Mouse (Mus musculus): Measurements from ENCODE around the gene Sf3a1.

Sf3a1 gene

DNA sequence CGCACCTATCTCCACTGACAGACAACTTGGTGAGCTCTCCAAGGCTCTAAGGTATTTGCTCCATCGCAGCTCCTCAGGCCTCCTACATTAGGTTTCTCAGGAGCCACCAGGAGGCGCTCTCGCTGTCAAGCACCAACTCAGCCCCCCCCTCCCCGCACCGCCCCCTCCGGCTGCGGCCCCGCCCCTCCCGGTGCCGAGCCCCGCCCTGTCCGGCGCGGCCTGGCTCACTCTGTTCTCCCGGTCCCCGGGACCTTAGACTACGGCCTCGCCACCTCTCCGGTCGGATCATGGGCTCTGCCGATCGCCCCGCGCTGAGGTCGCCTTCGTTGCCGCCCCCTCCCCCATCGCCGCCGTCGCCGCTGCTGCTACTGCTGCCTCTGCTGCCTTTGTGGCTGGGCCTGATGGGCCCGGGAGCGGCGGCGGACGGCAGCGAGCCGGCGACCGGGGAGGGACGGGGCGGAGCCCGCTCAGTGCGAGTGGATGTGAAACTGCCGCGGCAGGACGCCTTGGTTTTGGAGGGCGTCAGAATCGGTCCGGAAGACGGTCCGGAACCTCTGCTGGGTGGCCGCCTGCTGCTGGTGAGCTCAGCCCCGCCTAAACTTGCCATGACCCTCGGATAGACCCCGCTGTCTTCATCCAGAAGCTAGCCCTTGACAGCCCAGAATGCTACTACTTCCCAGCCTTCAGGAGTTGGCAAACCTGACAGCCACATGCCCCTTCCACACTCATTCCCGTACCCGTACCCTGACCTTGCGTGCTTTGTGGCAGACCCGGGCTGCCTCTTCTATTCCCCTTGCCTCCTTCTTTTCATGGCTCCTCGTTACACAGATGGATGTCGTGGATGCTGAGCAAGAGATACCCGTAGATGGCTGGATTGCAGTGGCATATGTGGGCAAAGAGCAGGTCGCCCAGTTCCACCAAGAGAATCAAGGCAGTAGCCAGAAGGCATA, 24.9 kb upstream of the Sf3a1 start, which contains the start of gene Rnf215:
TSS of gene Rnf215 (plus strand) at position 217 of the 950 bp plus-strand sequence.
- peak; percentile 93 for DNase-seq (ENCODE audit: low spot score)

- DNase-seq (ENCODE audit: low spot score): no peak
These were observed 21.2 kb upstream of the Sf3a1 start for GRCm38 (mm10) chr11:4138964-4139363.

- no peak for DNase-seq (ENCODE audit: low spot score)
These were observed 18.6 kb upstream of the Sf3a1 start for GRCm38 (mm10) chr11:4141505-4141904.

DNA sequence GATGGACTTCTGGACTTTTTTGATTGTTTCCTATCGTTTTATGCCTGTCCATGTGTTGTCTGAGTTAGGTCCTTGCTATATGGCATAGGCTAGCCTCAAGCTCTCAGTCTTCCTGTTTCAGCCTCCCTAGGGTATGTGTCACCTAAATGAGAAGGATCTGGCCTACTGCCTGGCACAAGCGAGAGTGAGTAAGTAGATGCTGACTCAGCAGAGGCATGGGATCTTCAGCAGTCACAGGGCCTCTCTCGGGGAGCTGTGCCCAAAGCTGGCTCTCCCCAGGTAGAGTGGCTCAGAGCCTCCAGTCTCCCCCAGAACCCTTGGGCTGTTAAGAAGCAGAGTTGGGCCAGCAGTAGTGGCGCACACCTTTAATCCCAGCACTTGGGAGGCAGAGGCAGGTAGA, 17.8 kb upstream of the Sf3a1 start:
- DNase-seq (ENCODE audit: low spot score): no peak

- DNase-seq (ENCODE audit: low spot score): no peak
These were observed 16.7 kb upstream of the Sf3a1 start for GRCm38 (mm10) chr11:4143281-4144062.

- DNase-seq (ENCODE audit: low spot score): no peak
These were observed 13.8 kb upstream of the Sf3a1 start for GRCm38 (mm10) chr11:4146381-4146780.

DNA sequence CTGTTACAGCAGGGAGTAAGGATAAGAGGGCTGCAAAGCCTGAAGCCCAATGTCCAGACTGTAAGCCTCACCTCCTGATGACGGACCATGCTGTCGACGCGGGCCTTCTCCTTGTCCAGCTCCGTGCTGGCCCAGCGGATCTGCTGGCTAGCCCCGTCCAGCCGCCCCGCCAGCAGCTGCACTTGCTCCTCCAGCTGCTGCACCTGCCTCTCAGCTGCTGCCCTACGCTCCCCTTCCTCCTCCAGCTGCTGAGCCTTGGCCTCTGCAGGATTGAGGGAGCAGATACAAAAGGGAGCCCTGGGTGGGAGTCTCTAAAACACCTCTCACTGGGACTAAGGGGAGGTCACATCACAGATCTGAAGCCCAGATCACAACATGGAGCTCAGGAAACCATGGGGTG, 13.1 kb upstream of the Sf3a1 start:
- DNase-seq (ENCODE audit: low spot score): no peak

- DNase-seq (ENCODE audit: low spot score): no peak
These were observed 12.0 kb upstream of the Sf3a1 start for GRCm38 (mm10) chr11:4148120-4148519.

- no peak for DNase-seq (ENCODE audit: low spot score)
These were observed 11.5 kb upstream of the Sf3a1 start for GRCm38 (mm10) chr11:4148536-4149156.

- DNase-seq (ENCODE audit: low spot score): no peak
These were observed 10.3 kb upstream of the Sf3a1 start for GRCm38 (mm10) chr11:4149886-4150285.

GRCm38 (mm10) chr11:4153694-4154093, 6.5 kb upstream of the Sf3a1 start:
- no peak for DNase-seq (ENCODE audit: low spot score)

- no peak for DNase-seq (ENCODE audit: low spot score)
These were observed 4.5 kb upstream of the Sf3a1 start for GRCm38 (mm10) chr11:4155641-4156040.

DNA sequence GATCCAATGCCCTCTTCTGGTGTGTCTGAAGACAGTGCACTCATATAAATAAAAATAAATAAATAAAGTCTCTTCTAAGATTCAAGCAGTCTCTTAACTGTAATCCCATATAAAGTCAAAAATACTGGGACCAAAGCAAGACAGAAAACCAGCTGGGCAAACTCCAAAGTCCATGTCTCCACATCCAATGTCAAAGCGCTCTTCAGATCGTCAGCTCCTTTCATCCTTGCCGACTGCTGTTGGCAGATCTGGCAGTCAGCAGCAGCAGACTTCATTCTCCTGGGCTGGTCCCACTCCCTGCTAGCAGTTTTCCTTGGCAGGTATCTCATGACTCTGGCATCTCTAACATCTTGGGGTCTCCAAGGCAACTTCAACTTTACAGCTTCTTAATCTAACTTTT, 1.5 kb upstream of the Sf3a1 start:
- no peak for DNase-seq (ENCODE audit: low spot score)

DNA sequence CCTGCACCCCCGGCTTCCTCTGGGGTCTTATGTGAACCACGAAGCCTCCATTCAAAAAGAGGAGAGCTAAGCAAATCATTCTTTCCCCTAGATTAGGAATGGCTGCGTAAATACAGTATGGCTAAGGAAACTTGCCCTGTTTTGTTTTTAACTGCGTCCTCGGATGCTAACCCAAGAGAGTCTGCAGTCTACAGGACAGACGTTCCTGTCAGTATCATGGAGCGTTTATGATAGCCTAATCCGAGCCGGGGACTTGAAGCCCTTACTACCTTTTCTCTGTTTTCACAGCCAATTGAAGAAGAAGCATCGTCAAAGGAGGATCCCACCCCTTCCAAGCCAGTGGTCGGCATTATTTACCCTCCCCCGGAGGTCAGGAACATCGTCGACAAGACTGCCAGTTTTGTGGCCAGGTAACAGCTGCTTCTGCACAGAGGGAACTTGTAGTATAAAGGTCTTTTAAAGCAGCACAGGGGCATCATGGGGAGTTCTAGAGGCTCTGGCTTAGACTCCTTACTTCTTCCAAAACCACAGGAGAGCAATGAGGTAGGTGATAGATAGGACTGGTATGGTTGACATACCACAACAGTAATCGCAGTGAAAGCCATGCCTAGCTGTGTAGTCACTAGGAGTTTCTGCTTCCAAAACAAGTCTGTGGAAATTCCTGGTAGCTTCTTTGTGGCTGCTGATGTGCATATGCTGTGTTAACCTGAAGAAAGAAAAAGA, 769 bp downstream of the Sf3a1 start:
- no peak for DNase-seq (ENCODE audit: low spot score)

GRCm38 (mm10) chr11:4164701-4165100, 4.6 kb downstream of the Sf3a1 start:
- no peak for DNase-seq (ENCODE audit: low spot score)

DNA sequence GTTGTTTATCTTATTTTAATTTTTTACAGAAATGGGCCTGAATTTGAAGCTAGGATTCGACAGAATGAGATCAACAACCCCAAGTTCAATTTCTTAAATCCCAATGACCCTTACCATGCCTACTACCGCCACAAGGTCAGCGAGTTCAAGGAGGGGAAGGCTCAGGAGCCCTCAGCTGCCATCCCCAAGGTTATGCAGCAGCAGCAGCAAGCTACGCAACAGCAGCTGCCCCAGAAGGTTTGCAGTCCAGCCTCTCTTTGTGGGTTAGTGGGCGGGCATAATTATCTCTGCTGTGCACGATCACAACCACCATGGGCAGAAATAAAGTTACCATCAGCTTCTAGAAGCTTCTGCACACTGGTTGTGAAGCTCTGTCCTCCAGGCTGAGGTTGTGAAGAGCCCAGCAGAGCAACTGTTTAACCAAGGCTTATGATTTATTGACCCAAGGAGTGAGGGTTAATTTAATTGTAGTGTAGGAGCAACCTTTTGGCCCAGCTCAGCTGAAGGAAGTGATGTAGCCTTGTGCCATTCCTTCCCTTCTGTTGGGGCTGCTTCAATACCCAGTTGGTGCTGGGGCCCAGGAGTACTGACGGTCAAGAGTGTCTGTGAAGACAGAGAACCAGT, 6.4 kb downstream of the Sf3a1 start:
- no peak for DNase-seq (ENCODE audit: low spot score)

GRCm38 (mm10) chr11:4174586-4174985, 14.4 kb downstream of the Sf3a1 start:
- peak; percentile 60 for DNase-seq (ENCODE audit: low spot score)

DNA sequence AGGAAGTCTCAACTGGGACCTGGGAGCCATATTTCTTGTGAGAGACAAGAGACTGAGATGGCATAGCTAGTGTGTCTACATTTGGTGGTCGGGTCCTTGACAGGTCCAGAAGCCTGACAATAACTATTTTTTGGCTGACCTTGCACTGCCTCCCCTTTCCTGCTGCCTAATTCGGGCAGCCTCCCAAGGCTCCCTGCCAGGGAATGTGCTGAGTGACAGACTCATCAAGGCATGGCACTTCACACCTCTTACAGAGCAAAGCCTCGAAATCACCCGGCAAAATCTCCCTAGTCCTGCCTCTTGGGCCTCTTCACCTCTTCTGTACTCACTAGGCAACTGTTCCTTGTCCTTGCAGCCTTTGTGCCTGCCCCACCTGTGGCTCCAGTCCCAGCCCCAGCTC, 17.6 kb downstream of the Sf3a1 start:
- DNase-seq (ENCODE audit: low spot score): no peak

DNA sequence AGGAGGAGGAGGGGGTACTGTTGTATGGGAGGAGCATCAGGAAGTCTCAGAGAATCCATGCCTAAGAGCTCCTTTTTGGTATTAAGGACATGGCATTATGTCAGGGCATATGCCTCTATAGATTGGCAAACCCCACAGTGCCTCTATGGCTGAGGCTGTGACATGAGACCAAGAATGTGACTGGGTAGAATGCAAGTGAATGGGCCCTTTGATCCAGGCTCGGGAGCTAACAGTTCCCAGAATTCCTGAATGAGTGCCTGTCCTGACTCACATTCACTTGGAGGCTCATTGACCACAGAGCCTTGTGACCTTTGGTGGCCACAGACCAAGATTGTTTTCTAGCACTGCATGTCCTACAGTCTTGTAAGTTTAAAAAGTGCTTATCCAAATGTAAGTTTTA, 21.9 kb downstream of the Sf3a1 start:
- DNase-seq (ENCODE audit: low spot score): peak; percentile 66

GRCm38 (mm10) chr11:4183511-4183910, 23.4 kb downstream of the Sf3a1 start:
- DNase-seq (ENCODE audit: low spot score): peak; percentile 72

DNA sequence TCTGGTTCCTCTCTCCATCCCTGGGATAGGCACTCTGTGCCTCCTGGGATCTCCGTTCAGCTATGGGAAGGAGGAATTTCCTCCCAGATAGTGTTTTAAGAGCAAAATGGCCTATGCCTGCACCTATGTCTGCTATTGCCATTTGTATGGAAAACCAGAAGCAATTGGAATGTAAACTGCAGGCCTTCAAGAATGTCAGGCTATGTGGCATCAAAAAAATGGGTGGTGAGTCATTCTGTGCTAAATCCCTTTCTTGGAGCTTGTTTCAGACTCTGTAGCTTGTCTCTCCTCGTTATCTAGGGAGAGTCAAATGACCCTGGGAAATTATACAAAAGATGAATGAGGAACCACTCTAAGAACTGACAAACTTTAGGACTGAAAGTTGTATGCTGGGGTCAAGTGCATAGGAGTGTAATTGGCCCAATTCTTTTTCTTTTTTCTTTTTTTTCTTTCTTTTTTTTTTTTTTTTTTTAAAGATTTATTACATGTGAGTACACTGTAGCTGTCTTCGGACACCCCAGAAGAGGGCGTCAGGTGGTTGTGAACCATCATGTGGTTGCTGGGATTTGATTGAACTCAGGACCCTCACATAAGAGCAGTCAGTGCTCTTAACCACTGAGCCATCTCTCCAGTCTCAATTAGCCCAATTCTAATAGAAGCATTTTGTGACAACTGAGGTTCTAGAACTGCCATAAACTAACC, 24.3 kb downstream of the Sf3a1 start:
- no peak for DNase-seq (ENCODE audit: low spot score)

Data from adipocyte (in vitro differentiated cells).